Mouse (Mus musculus): Measurements from ENCODE around the gene A530084C06Rik. TPM values are rescaled to one million over a fixed set of nuclear protein-coding genes. Genes with fewer than 3 reads are reported as not detected.

The A530084C06Rik gene
- polyA plus RNA-seq, 1 experiment from 2014 or later, result not detected

GRCm38 (mm10) chr13:31556964-31557767 is 2.0 kb downstream of the A530084C06Rik start:
- ATAC-seq (replicated peaks; ENCODE audit: insufficient number of reproducible peaks, low FRiP score, low TSS enrichment), result no peak
- 7% methylated on average over 24 of the region's 24 CpGs for WGBS (ENCODE audit: insufficient replicate concordance)
- Histone ChIP-seq H3K27ac (ENCODE audit: low read depth, low read length) (no peak overlapping the region), H3K4me3 (ENCODE audit: low read depth, low read length) (peak overlapping the region; percentile 70), H3K9ac (ENCODE audit: low read depth, low read length) (no peak overlapping the region), H3K4me1 (ENCODE audit: control insufficient read depth, insufficient read depth, low read length) (peaks cover 13% of the 10 kb centered on the region), H3K36me3 (ENCODE audit: control insufficient read depth, insufficient read depth, low read length) (no peaks in the 10 kb centered on the region), H3K9me3 (replicated peaks; ENCODE audit: control insufficient read depth, low read length) (no peaks in the 10 kb centered on the region), H3K4me2 (peak overlapping the region; percentile 99), H3K27me3 (ENCODE audit: control insufficient read depth, insufficient read depth, low read length) (peaks cover 82% of the 10 kb centered on the region)

- Histone ChIP-seq H3K4me3 (ENCODE audit: low read depth, low read length) (no peak within 1 kb of the TSS), H3K36me3 (ENCODE audit: control insufficient read depth, insufficient read depth, low read length) (no peaks in the 10 kb centered on the region)
- ATAC-seq (replicated peaks; ENCODE audit: insufficient number of reproducible peaks, low FRiP score, low TSS enrichment), result no peak
Measured at GRCm38 (mm10) chr13:31555834-31556233, 3.3 kb downstream of the A530084C06Rik start, which contains the start of gene Foxq1. TSS of gene Foxq1 (plus strand) at chr13:31556134.

GRCm38 (mm10) chr13:31547610-31548009 is 11.5 kb downstream of the A530084C06Rik start:
- no peaks in the 10 kb centered on the region for H3K4me1 ChIP-seq (ENCODE audit: control insufficient read depth, insufficient read depth, low read length)
- no peak overlapping the region for H3K27ac ChIP-seq (ENCODE audit: low read depth, low read length)
- no peak overlapping the region for H3K4me3 ChIP-seq (ENCODE audit: low read depth, low read length)
- H3K36me3 ChIP-seq (ENCODE audit: control insufficient read depth, insufficient read depth, low read length), result no peaks in the 10 kb centered on the region
- H3K4me2 ChIP-seq, result no peak overlapping the region
- no peak overlapping the region for H3K9ac ChIP-seq (ENCODE audit: low read depth, low read length)
- no peak for ATAC-seq (replicated peaks; ENCODE audit: insufficient number of reproducible peaks, low FRiP score, low TSS enrichment)
- H3K27me3 ChIP-seq (ENCODE audit: control insufficient read depth, insufficient read depth, low read length), result no peaks in the 10 kb centered on the region
- WGBS (ENCODE audit: insufficient replicate concordance), result 78% methylated on average over 9 of the region's 9 CpGs
- no peaks in the 10 kb centered on the region for H3K9me3 ChIP-seq (replicated peaks; ENCODE audit: control insufficient read depth, low read length)

More at GRCm38 (mm10) chr13:31555834-31556233, 3.3 kb downstream of the A530084C06Rik start, which contains the start of gene Foxq1:
- 70% methylated on average over 4 of the region's 4 CpGs for WGBS (ENCODE audit: insufficient replicate concordance)
- H3K9me3 ChIP-seq (replicated peaks; ENCODE audit: control insufficient read depth, low read length), result no peaks in the 10 kb centered on the region
- H3K4me1 ChIP-seq (ENCODE audit: control insufficient read depth, insufficient read depth, low read length), result peaks cover 13% of the 10 kb centered on the region
- no peak within 1 kb of the TSS for H3K27ac ChIP-seq (ENCODE audit: low read depth, low read length)
- peak within 1 kb of the TSS; percentile 99; the same call in 1 of the 2 replicates for H3K4me2 ChIP-seq
- H3K27me3 ChIP-seq (ENCODE audit: control insufficient read depth, insufficient read depth, low read length), result peaks cover 68% of the 10 kb centered on the region
- H3K9ac ChIP-seq (ENCODE audit: low read depth, low read length), result no peak within 1 kb of the TSS

GRCm38 (mm10) chr13:31547204-31547603 is 11.9 kb downstream of the A530084C06Rik start:
- Histone ChIP-seq H3K4me2 (no peak overlapping the region), H3K4me1 (ENCODE audit: control insufficient read depth, insufficient read depth, low read length) (no peaks in the 10 kb centered on the region), H3K4me3 (ENCODE audit: low read depth, low read length) (no peak overlapping the region), H3K9ac (ENCODE audit: low read depth, low read length) (no peak overlapping the region), H3K9me3 (replicated peaks; ENCODE audit: control insufficient read depth, low read length) (no peaks in the 10 kb centered on the region), H3K36me3 (ENCODE audit: control insufficient read depth, insufficient read depth, low read length) (no peaks in the 10 kb centered on the region), H3K27me3 (ENCODE audit: control insufficient read depth, insufficient read depth, low read length) (no peaks in the 10 kb centered on the region), H3K27ac (ENCODE audit: low read depth, low read length) (no peak overlapping the region)
- 67% methylated on average over 3 of the region's 3 CpGs for WGBS (ENCODE audit: insufficient replicate concordance)
- ATAC-seq (replicated peaks; ENCODE audit: insufficient number of reproducible peaks, low FRiP score, low TSS enrichment), result no peak

GRCm38 (mm10) chr13:31546784-31547183 is 12.3 kb downstream of the A530084C06Rik start:
- WGBS (ENCODE audit: insufficient replicate concordance), result 59% methylated on average over 2 of the region's 2 CpGs
- no peak for ATAC-seq (replicated peaks; ENCODE audit: insufficient number of reproducible peaks, low FRiP score, low TSS enrichment)

GRCm38 (mm10) chr13:31543021-31543420 is 16.1 kb downstream of the A530084C06Rik start:
- H3K9me3 ChIP-seq (replicated peaks; ENCODE audit: control insufficient read depth, low read length), result no peaks in the 10 kb centered on the region
- no peak overlapping the region for H3K4me2 ChIP-seq
- H3K27me3 ChIP-seq (ENCODE audit: control insufficient read depth, insufficient read depth, low read length), result no peaks in the 10 kb centered on the region
- H3K36me3 ChIP-seq (ENCODE audit: control insufficient read depth, insufficient read depth, low read length), result no peaks in the 10 kb centered on the region
- no peak for ATAC-seq (replicated peaks; ENCODE audit: insufficient number of reproducible peaks, low FRiP score, low TSS enrichment)
- H3K27ac ChIP-seq (ENCODE audit: low read depth, low read length), result no peak overlapping the region
- no peak overlapping the region for H3K4me3 ChIP-seq (ENCODE audit: low read depth, low read length)
- H3K4me1 ChIP-seq (ENCODE audit: control insufficient read depth, insufficient read depth, low read length), result no peaks in the 10 kb centered on the region
- H3K9ac ChIP-seq (ENCODE audit: low read depth, low read length), result no peak overlapping the region
- WGBS (ENCODE audit: insufficient replicate concordance), result 83% methylated on average over 5 of the region's 5 CpGs

More at GRCm38 (mm10) chr13:31546784-31547183, 12.3 kb downstream of the A530084C06Rik start:
- no peak overlapping the region for H3K27ac ChIP-seq (ENCODE audit: low read depth, low read length)
- H3K4me2 ChIP-seq, result no peak overlapping the region
- no peak overlapping the region for H3K9ac ChIP-seq (ENCODE audit: low read depth, low read length)
- no peaks in the 10 kb centered on the region for H3K4me1 ChIP-seq (ENCODE audit: control insufficient read depth, insufficient read depth, low read length)
- H3K27me3 ChIP-seq (ENCODE audit: control insufficient read depth, insufficient read depth, low read length), result no peaks in the 10 kb centered on the region
- no peak overlapping the region for H3K4me3 ChIP-seq (ENCODE audit: low read depth, low read length)
- H3K36me3 ChIP-seq (ENCODE audit: control insufficient read depth, insufficient read depth, low read length), result no peaks in the 10 kb centered on the region
- no peaks in the 10 kb centered on the region for H3K9me3 ChIP-seq (replicated peaks; ENCODE audit: control insufficient read depth, low read length)

- H3K9me3 ChIP-seq (replicated peaks; ENCODE audit: control insufficient read depth, low read length), result no peaks in the 10 kb centered on the region
- H3K9ac ChIP-seq (ENCODE audit: low read depth, low read length), result no peak overlapping the region
- 74% methylated on average over 4 of the region's 4 CpGs for WGBS (ENCODE audit: insufficient replicate concordance)
- 0 out of 2 replicates have a peak, but pooled peaks cover 7% of the 10 kb centered on the region for H3K4me1 ChIP-seq (ENCODE audit: control insufficient read depth, insufficient read depth, low read length)
- H3K4me3 ChIP-seq (ENCODE audit: low read depth, low read length), result no peak overlapping the region
- no peak overlapping the region for H3K27ac ChIP-seq (ENCODE audit: low read depth, low read length)
- H3K4me2 ChIP-seq, result no peak overlapping the region
- no peak for ATAC-seq (replicated peaks; ENCODE audit: insufficient number of reproducible peaks, low FRiP score, low TSS enrichment)
- H3K36me3 ChIP-seq (ENCODE audit: control insufficient read depth, insufficient read depth, low read length), result no peaks in the 10 kb centered on the region
- no peaks in the 10 kb centered on the region for H3K27me3 ChIP-seq (ENCODE audit: control insufficient read depth, insufficient read depth, low read length)
Measured at GRCm38 (mm10) chr13:31534726-31535125, 24.4 kb downstream of the A530084C06Rik start.

GRCm38 (mm10) chr13:31531651-31532061 is 27.5 kb downstream of the A530084C06Rik start:
- no peaks in the 10 kb centered on the region for H3K9me3 ChIP-seq (replicated peaks; ENCODE audit: control insufficient read depth, low read length)
- H3K36me3 ChIP-seq (ENCODE audit: control insufficient read depth, insufficient read depth, low read length), result no peaks in the 10 kb centered on the region
- no peaks in the 10 kb centered on the region for H3K27me3 ChIP-seq (ENCODE audit: control insufficient read depth, insufficient read depth, low read length)
- no peak overlapping the region for H3K4me2 ChIP-seq
- no peak for ATAC-seq (replicated peaks; ENCODE audit: insufficient number of reproducible peaks, low FRiP score, low TSS enrichment)
- H3K27ac ChIP-seq (ENCODE audit: low read depth, low read length), result no peak overlapping the region
- H3K4me1 ChIP-seq (ENCODE audit: control insufficient read depth, insufficient read depth, low read length), result 0 out of 2 replicates have a peak, but pooled peaks cover 7% of the 10 kb centered on the region
- no peak overlapping the region for H3K9ac ChIP-seq (ENCODE audit: low read depth, low read length)
- H3K4me3 ChIP-seq (ENCODE audit: low read depth, low read length), result no peak overlapping the region
- 50% methylated on average over 8 of the region's 8 CpGs for WGBS (ENCODE audit: insufficient replicate concordance)
